Mouse (Mus musculus) kidney, embryonic 14.5 days (tissue): ENCODE data around the gene Atp6v0a2. TPM values are rescaled to one million over a fixed set of nuclear protein-coding genes. Genes with fewer than 3 reads are reported as not detected.

Experiments
- ATAC-seq: fragments of 200-750 bp; cut with Nextera tagmentation; 2 replicates; pipeline ENCODE4 v1.8.0; 2017; ENCODE audit warnings: moderate number of reproducible peaks, mild to moderate bottlenecking, moderate TSS enrichment, moderate library complexity; ENCODE audit not compliant: low FRiP score, low TSS enrichment
- H3K27ac ChIP-seq: fragments of 300-500 bp; sonication (generic); 2 replicates; pipeline ENCODE4 v1.5.1; 2014; ENCODE audit warnings: low read depth, mild to moderate bottlenecking, low read length, moderate library complexity, mixed read lengths
- H3K27me3 ChIP-seq: fragments of 300-500 bp; sonication (generic); 2 replicates; pipeline ENCODE4 v1.6.1; 2014; ENCODE audit warnings: mild to moderate bottlenecking, low read length; ENCODE audit not compliant: control insufficient read depth, insufficient read depth
- H3K36me3 ChIP-seq: fragments of 300-500 bp; sonication (generic); 2 replicates; pipeline ENCODE4 v1.6.1; 2014; ENCODE audit warnings: low read length, mixed read lengths; ENCODE audit not compliant: control insufficient read depth, insufficient read depth
- H3K4me1 ChIP-seq: fragments of 300-500 bp; sonication (generic); 2 replicates; pipeline ENCODE4 v1.6.1; 2014; ENCODE audit warnings: low read length, mixed read lengths; ENCODE audit not compliant: control insufficient read depth, insufficient read depth
- H3K4me2 ChIP-seq: fragments of 300-500 bp; sonication (generic); replicated peaks from 2 replicates; pipeline ENCODE4 v1.6.1; 2014; ENCODE audit warnings: low read depth, mild to moderate bottlenecking, low read length
- H3K4me3 ChIP-seq: fragments of 300-500 bp; sonication (generic); 2 replicates; pipeline ENCODE4 v1.5.1; 2014; ENCODE audit warnings: mild to moderate bottlenecking, low read length
- H3K9ac ChIP-seq: fragments of 300-500 bp; sonication (generic); 2 replicates; pipeline ENCODE4 v1.6.1; 2014; ENCODE audit warnings: low read depth, mild to moderate bottlenecking, low read length, moderate library complexity
- H3K9me3 ChIP-seq: fragments of 300-500 bp; sonication (generic); 2 replicates; pipeline ENCODE4 v1.6.1; 2016; ENCODE audit warnings: low read length; ENCODE audit not compliant: control insufficient read depth
- WGBS: fragments of 180-500 bp; shearing (Covaris S2); extraction: QIAGEN DNeasy Blood & Tissue Kit; methylation state at CpG from one replicate; pipeline ENCODE4 v1.1.7; 2014; 5-methylcytosine and 5-hydroxymethylcytosine counted together
- polyA plus RNA-seq: library from polyadenylated mRNA; unstranded; fragments of >200 nt; fragmentation: Nextera tagmentation; extraction: Ambion mirVana; gene quantifications from 2 replicates; pipeline ENCODE4 v1.2.1, GENCODE M21; 2014

Atp6v0a2 gene
- polyA plus RNA-seq, 1 experiment from 2014 or later: 51.6 TPM

GRCm38 (mm10) chr5:124605041-124605622 is 23.2 kb upstream of the Atp6v0a2 start:
- no peak for ATAC-seq
- Histone ChIP-seq H3K9ac (no peak overlapping the region), H3K9me3 (no peaks in the 10 kb centered on the region), H3K27me3 (no peaks in the 10 kb centered on the region), H3K4me3 (no peak overlapping the region), H3K36me3 (peaks cover 9% of the 10 kb centered on the region; the same call in 1 of the 2 replicates), H3K4me2 (no peak overlapping the region), H3K4me1 (no peaks in the 10 kb centered on the region), H3K27ac (no peak overlapping the region)
- 78% methylated on average over 17 of the region's 17 CpGs for WGBS

- Histone ChIP-seq H3K9me3 (no peaks in the 10 kb centered on the region), H3K9ac (no peak overlapping the region), H3K4me3 (no peak overlapping the region), H3K36me3 (peaks cover 9% of the 10 kb centered on the region; the same call in 1 of the 2 replicates), H3K27ac (no peak overlapping the region), H3K4me2 (no peak overlapping the region), H3K27me3 (no peaks in the 10 kb centered on the region), H3K4me1 (no peaks in the 10 kb centered on the region)
- ATAC-seq: no peak
- 73% methylated on average over 10 of the region's 10 CpGs for WGBS
Measured at GRCm38 (mm10) chr5:124610965-124611364, 17.4 kb upstream of the Atp6v0a2 start.

GRCm38 (mm10) chr5:124614709-124615108 is 13.7 kb upstream of the Atp6v0a2 start:
- Histone ChIP-seq H3K27ac (peak overlapping the region; percentile 51; the same call in 1 of the 2 replicates), H3K27me3 (no peaks in the 10 kb centered on the region), H3K36me3 (no peaks in the 10 kb centered on the region; the same call in 1 of the 2 replicates), H3K9ac (no peak overlapping the region), H3K4me2 (no peak overlapping the region), H3K4me1 (no peaks in the 10 kb centered on the region), H3K4me3 (no peak overlapping the region), H3K9me3 (no peaks in the 10 kb centered on the region)
- ATAC-seq: no peak
- 74% methylated on average over 11 of the region's 11 CpGs for WGBS

GRCm38 (mm10) chr5:124618711-124619110 is 9.7 kb upstream of the Atp6v0a2 start:
- Histone ChIP-seq H3K4me1 (no peaks in the 10 kb centered on the region), H3K4me3 (no peak overlapping the region), H3K36me3 (no peaks in the 10 kb centered on the region), H3K4me2 (no peak overlapping the region), H3K27me3 (no peaks in the 10 kb centered on the region), H3K9me3 (no peaks in the 10 kb centered on the region), H3K27ac (no peak overlapping the region), H3K9ac (no peak overlapping the region)
- WGBS: 75% methylated on average over 10 of the region's 10 CpGs
- ATAC-seq: no peak

- ATAC-seq: no peak
- no peaks in the 10 kb centered on the region for H3K27me3 ChIP-seq
- no peak overlapping the region for H3K9ac ChIP-seq
- H3K9me3 ChIP-seq: no peaks in the 10 kb centered on the region
- no peak overlapping the region for H3K27ac ChIP-seq
- H3K36me3 ChIP-seq: no peaks in the 10 kb centered on the region
- WGBS: 79% methylated on average over 13 of the region's 13 CpGs
- H3K4me1 ChIP-seq: no peaks in the 10 kb centered on the region
- H3K4me3 ChIP-seq: no peak overlapping the region
- no peak overlapping the region for H3K4me2 ChIP-seq
Measured at GRCm38 (mm10) chr5:124621362-124621761, 7.0 kb upstream of the Atp6v0a2 start.

GRCm38 (mm10) chr5:124622890-124623289 is 5.5 kb upstream of the Atp6v0a2 start:
- Histone ChIP-seq H3K4me3 (no peak overlapping the region), H3K9ac (no peak overlapping the region), H3K9me3 (no peaks in the 10 kb centered on the region), H3K36me3 (no peaks in the 10 kb centered on the region), H3K4me2 (no peak overlapping the region), H3K27ac (no peak overlapping the region), H3K27me3 (no peaks in the 10 kb centered on the region), H3K4me1 (no peaks in the 10 kb centered on the region; the same call in 1 of the 2 replicates)
- WGBS: 87% methylated on average over 15 of the region's 15 CpGs
- no peak for ATAC-seq

GRCm38 (mm10) chr5:124624291-124624690 is 4.1 kb upstream of the Atp6v0a2 start:
- Histone ChIP-seq H3K4me1 (peaks cover 3% of the 10 kb centered on the region; the same call in 1 of the 2 replicates), H3K4me2 (no peak overlapping the region), H3K27me3 (no peaks in the 10 kb centered on the region), H3K36me3 (no peaks in the 10 kb centered on the region), H3K4me3 (no peak overlapping the region), H3K9me3 (no peaks in the 10 kb centered on the region), H3K9ac (no peak overlapping the region), H3K27ac (no peak overlapping the region)
- WGBS: 94% methylated on average over 9 of the region's 9 CpGs
- no peak for ATAC-seq

- Histone ChIP-seq H3K4me1 (peaks cover 11% of the 10 kb centered on the region), H3K36me3 (peaks cover 13% of the 10 kb centered on the region; the same call in 1 of the 2 replicates), H3K27ac (no peak overlapping the region), H3K27me3 (no peaks in the 10 kb centered on the region), H3K4me2 (peak overlapping the region; percentile 63), H3K9me3 (no peaks in the 10 kb centered on the region), H3K4me3 (peak overlapping the region; percentile 64), H3K9ac (peak overlapping the region; percentile 76)
- no peak for ATAC-seq
- WGBS: 16% methylated on average over 11 of the region's 11 CpGs
Measured at GRCm38 (mm10) chr5:124629641-124630040, 1.3 kb downstream of the Atp6v0a2 start.

- peaks cover 11% of the 10 kb centered on the region for H3K4me1 ChIP-seq
- no peaks in the 10 kb centered on the region for H3K27me3 ChIP-seq
- no peak overlapping the region for H3K4me2 ChIP-seq
- ATAC-seq: no peak
- WGBS: 95% methylated on average over 11 of the region's 11 CpGs
- no peak overlapping the region for H3K9ac ChIP-seq
- peaks cover 31% of the 10 kb centered on the region for H3K36me3 ChIP-seq
- H3K27ac ChIP-seq: no peak overlapping the region
- no peak overlapping the region for H3K4me3 ChIP-seq
- no peaks in the 10 kb centered on the region for H3K9me3 ChIP-seq
Measured at GRCm38 (mm10) chr5:124631685-124632084, 3.3 kb downstream of the Atp6v0a2 start.
